Mouse (Mus musculus) lung, adult 18-20 months (tissue): ENCODE data around the gene Fbxo48.
A peak's percentile ranks its signal among the peaks of the same experiment; 100 is the strongest.

Experiments used
- DNase-seq, 2 experiments: peaks; one replicate each; pipeline ENCODE4 v3.0.0; 2022; ENCODE audit warnings: mixed read lengths in 2 of 2

Fbxo48 gene

GRCm38 (mm10) chr11:16950976-16951760, at the start of gene Fbxo48:
Gene Fbxo48, plus strand, starts transcription at chr11:16951375.
- peak; percentile 98 for DNase-seq

GRCm38 (mm10) chr11:16904302-16905011, 46.7 kb upstream of the Fbxo48 start:
- DNase-seq, result no peak

- DNase-seq, result no peak
Measured at GRCm38 (mm10) chr11:16905012-16905332, 46.2 kb upstream of the Fbxo48 start.

GRCm38 (mm10) chr11:16906530-16906929, 44.6 kb upstream of the Fbxo48 start:
- no peak for DNase-seq

DNA sequence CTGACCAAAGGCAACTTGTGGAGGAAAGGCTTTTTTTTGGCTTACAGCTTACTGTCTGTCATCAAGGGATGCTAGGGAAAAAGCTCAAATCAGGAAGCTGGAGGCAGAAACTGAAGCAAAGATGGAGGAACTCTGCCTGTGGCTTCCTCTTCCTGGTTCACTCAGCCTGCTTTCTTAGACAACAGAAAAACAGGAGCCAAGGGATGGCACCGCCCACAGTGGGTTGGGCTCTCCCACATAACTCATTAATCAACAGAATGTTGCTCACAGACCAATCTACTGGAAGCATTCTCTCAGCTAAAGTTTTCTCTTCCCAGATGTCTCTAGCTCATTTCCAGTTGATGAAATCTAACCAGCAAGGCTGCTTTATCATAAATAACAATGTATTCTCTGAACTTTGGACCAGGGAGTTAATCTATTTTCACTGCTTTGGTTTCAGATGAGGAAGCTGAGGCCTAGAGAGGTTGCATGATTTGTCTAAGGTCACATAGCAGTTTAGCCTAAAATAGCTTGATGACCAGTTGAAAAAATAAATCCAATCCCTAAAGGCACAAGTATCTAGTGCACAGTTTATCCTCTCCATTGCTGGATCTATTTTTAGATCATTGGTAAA, 43.6 kb upstream of the Fbxo48 start:
- peak; percentile 5 to 15 for DNase-seq

GRCm38 (mm10) chr11:16914756-16915155, 36.4 kb upstream of the Fbxo48 start:
- no peak for DNase-seq

DNA sequence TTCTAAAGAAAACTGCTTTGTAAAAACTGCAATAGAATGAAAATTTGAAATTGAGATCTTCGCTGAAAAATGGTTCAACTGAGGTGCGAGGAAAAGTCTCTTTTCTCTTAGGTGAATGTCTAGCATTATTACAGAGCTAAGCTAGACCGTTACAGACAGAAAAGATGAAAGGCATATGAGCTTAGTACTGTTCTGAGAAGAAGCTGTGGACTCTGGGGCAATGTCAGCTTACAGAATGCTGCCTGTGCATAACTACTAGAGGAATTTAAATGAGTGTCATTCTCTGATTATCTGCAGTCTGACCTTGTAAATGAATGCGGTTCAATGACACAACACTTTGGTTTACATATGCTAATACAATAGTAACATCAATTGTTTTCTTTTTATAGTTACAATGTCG, 35.3 kb upstream of the Fbxo48 start:
- DNase-seq, result no peak

- DNase-seq, result no peak
Measured at GRCm38 (mm10) chr11:16917512-16917911, 33.7 kb upstream of the Fbxo48 start.

DNA sequence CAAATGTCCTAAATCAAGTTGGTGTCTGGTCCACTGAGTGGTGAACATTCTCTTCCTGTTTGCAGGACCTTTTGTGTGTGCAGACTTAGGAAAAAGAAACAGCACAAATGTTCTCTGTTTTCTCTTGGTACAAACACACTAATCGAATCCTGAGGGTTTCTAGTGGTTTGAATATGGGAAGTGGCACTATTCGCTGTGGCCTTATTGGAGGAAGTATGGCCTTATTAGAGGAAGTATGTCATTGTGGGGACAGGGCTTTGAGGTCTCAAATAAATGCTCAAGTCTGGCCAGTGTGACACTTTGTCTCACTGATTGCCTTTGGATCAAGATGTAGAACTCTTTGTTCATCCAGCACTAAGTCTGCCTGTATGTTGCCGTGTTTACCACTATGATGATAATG, 19.0 kb upstream of the Fbxo48 start:
- no peak for DNase-seq

DNA sequence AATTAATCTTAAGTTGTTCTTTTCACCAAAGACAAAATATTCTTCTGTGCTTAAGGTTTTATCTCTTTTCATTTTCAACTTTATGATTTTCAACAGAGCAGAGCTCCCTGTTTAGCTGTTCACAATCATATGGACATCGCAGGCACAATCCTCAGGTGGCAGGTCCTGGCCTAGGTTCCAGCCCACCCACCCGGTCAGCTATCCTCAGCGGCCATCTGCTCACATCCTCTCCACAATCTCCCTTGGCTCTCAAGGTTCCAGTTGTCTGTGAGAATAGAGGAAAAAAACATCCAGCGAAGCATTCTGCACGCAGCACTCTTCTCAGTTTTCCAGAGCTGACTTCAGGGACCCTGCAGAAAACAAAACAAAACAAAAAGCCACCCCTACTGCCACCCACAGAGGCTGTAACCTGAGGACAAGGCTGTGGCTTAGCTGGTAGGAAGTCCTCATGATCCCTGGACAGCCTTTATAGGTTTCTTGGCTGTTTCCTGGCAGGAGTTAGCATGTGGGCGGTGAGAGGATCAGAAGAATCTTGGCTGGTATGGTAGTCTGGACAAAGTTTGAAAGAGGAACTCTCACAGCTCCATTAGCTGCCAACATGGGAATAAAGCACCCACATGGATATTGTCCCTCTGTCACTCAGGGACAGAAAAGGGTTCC, 15.5 kb upstream of the Fbxo48 start:
- DNase-seq, result no peak

GRCm38 (mm10) chr11:16941103-16941793, 9.9 kb upstream of the Fbxo48 start:
- DNase-seq, result no peak

- DNase-seq, result no peak
Measured at GRCm38 (mm10) chr11:16941973-16942452, 9.2 kb upstream of the Fbxo48 start.

GRCm38 (mm10) chr11:16943016-16943415, 8.2 kb upstream of the Fbxo48 start:
- no peak for DNase-seq

DNA sequence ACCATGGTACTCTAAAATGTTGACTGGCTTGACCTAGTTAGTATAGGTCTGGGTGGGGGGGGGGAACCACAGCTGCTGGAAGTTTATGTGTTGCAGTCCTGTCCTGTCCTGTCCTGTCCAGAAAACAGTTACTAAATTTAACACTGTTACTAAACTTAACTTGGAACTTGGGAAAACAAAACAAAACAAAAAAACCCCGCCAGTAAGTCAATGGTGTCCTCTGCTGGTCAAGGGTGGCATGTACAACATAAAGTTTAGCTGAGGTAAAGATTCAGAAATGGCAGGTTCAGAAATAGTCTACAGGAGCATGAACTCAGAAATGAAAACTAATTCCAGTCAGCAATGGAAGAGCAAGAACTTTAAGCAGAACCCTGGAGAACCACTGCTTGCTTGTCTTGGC, 2.4 kb upstream of the Fbxo48 start:
- DNase-seq, result peak in 1 of 2 experiments; percentile 23

GRCm38 (mm10) chr11:16950226-16950975, 774 bp upstream of the Fbxo48 start:
- DNase-seq, result no peak

GRCm38 (mm10) chr11:16951761-16952010, 511 bp downstream of the Fbxo48 start:
- DNase-seq, result no peak

DNA sequence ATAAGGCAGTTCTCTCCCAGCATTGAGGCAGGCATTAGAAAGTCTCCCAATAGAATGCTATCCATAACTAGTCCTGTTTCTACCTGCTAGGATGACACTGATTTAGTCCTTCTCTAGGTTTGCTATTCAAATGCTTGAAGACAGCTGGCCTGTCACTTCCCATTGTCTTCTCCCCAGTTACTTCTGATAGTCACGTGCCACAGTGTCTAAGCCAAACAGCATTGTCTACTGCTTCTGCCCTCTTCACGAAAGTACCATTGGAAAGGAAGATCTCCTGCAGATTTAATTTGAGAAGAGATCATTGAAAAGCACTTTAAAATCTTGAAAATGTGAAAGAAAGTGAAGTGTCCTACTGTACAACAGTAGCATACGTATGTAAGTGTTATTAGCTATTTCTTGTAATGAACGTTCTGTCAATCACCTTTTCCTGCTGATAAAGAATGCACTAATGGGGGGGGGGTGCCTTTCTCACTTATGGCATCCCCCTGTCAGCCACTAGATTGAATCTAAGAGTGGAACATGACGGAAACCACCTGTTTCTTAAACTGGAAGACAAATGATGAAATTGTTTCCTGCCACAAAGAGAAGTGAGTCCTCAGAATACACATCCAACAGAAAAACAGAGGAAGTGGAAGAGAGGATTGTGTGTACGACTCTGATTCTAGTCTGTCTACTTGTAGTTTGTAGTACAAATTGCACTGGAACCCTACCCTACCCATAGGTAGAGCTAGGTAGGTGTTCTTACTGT, 5.1 kb downstream of the Fbxo48 start:
- DNase-seq, result no peak

- DNase-seq, result no peak
Measured at GRCm38 (mm10) chr11:16957030-16957429, 5.9 kb downstream of the Fbxo48 start.

DNA sequence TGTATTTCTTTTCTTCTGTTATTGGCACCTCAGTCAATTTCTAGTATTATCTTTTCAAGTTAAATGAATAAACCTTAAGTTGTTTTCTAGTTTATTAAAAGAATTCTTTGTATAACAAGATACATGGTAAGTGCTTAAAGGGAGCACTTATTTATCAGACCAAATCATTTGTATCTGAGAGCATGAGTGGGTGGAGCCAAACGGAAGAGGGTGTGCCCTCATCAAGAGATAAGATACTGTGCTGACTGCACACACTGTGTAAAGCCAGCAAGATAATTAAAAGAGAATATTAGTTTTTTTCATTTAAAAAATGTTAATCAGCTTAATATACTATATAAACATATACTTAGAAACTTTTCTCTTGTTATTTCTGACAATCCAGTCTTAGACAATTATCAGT, 7.3 kb downstream of the Fbxo48 start:
- DNase-seq, result no peak

- DNase-seq, result no peak
Measured at GRCm38 (mm10) chr11:16967806-16968205, 16.6 kb downstream of the Fbxo48 start.

GRCm38 (mm10) chr11:16969650-16970049, 18.5 kb downstream of the Fbxo48 start:
- no peak for DNase-seq
